18 mouse cellular contexts compared by ENCODE assay signal in genomic region chr7:137262330-137262729, GRCm38 (mm10). TPM values are rescaled to one million over a fixed set of nuclear protein-coding genes. Genes with fewer than 3 reads are reported as not detected.
"Had no signal": no experiment of that assay in that cellular context is flagged by ENCODE, and none has a peak within 500 bp of the region (broad histone marks: within the 10 kb centered on the region; RNA-seq: fewer than 3 reads in every experiment).

No protein-coding gene starts in this region.

- H3K36me3 ChIP-seq: midbrain, embryonic 10.5 days; midbrain, embryonic 13.5 days; midbrain, embryonic 15.5 days; neural tube, embryonic 12.5 days had no signal

- DNase-seq: lung, adult 18-20 months; lung, embryonic 14.5 days; lung, postnatal 10 days; lung, postnatal 4 days; retina, postnatal 1 day; right cerebral cortex, adult 18-20 months; right cerebral cortex, postnatal 25 days; right cerebral cortex, postnatal 4 days; spleen, adult 18-20 months; thymus, adult 18-20 months; thymus, postnatal 14 days; thymus, postnatal 36 days had no signal

- H3K4me2 ChIP-seq: lung, embryonic 14.5 days; midbrain, embryonic 13.5 days; midbrain, embryonic 15.5 days; neural tube, embryonic 12.5 days had no signal

- H3K9me3 ChIP-seq: midbrain, embryonic 10.5 days; midbrain, embryonic 13.5 days; midbrain, embryonic 15.5 days; neural tube, embryonic 12.5 days had no signal

- ATAC-seq: midbrain, embryonic 13.5 days; midbrain, embryonic 15.5 days had no signal

- H3K27me3 ChIP-seq: midbrain, embryonic 15.5 days; neural tube, embryonic 12.5 days had no signal

- H3K9ac ChIP-seq: lung, embryonic 14.5 days; midbrain, embryonic 13.5 days; midbrain, embryonic 15.5 days; neural tube, embryonic 12.5 days had no signal

- H3K4me3 ChIP-seq: midbrain, embryonic 10.5 days; midbrain, embryonic 13.5 days; midbrain, embryonic 15.5 days; myocyte; neural tube, embryonic 12.5 days had no signal

- H3K27ac ChIP-seq: midbrain, embryonic 10.5 days; midbrain, embryonic 13.5 days; neural tube, embryonic 12.5 days had no signal

RNA-seq across cellular contexts. Expression of gene Ebf3, which starts 51.9 kb away (rescaled TPM):
- polyA plus RNA-seq: liver, embryonic 16.5 days had no signal
